Mouse (Mus musculus) heart, postnatal 4 days (tissue): ENCODE measurements around the gene Cyp1b1. TPM values are rescaled to one million over a fixed set of nuclear protein-coding genes. Genes with fewer than 3 reads are reported as not detected.

Source experiments
- total RNA-seq, 2 experiments: library from RNA; stranded (reverse); gene quantifications; 2 replicates each; pipeline ENCODE4 v1.2.3; 2021

Cyp1b1 gene
- total RNA-seq, 2 experiments from 2014 or later = 4.4 to 4.7 TPM

Other genes with a start within 250 kb of the Cyp1b1 start
- 10 to 100 TPM in 1 of 2 experiments, 1 to 10 TPM in 1; 8.0 to 11.5 TPM for gene Rmdn2, start 103.2 kb downstream of the Cyp1b1 start, total RNA-seq
- gene Atl2, start 181.1 kb upstream of the Cyp1b1 start, total RNA-seq = 10 to 100 TPM; 32.5 to 33.8 TPM